Mouse (Mus musculus) megakaryocyte, embryonic 14.5 days (primary cell): Measurements from ENCODE around the gene Ankfn1.

Experiments used
- FLI1 ChIP-seq: IDR thresholded peaks from 2 replicates; pipeline ENCODE4 v1.6.1; 2012; ENCODE audit warnings: low read length, inconsistent platforms, mixed read lengths
- GATA1 ChIP-seq: IDR thresholded peaks from 3 replicates; pipeline ENCODE4 v1.6.1; 2012; ENCODE audit warnings: mixed read lengths, low read length, inconsistent platforms, borderline replicate concordance

- no peak for TF ChIP-seq GATA1
- no peak for TF ChIP-seq FLI1
Observed at GRCm38 (mm10) chr11:89356018-89356417, 421.4 kb downstream of the Ankfn1 start.
